Mouse (Mus musculus) heart, postnatal 36 days (tissue): ENCODE results near the gene Adam21. TPM values are rescaled to one million over a fixed set of nuclear protein-coding genes. Genes with fewer than 3 reads are reported as not detected.
"Not testable (repeated sequence)": the region's sequence is repeated elsewhere in the genome, so short reads cannot be mapped to it uniquely, and the experiment has no call there.

Source experiments
- DNase-seq, 2 experiments: peaks; one replicate each; pipeline ENCODE4 v3.0.0; 2021 to 2022
- intact Hi-C: fragments of 180-260 bp; cut with DNase I; formaldehyde crosslinking; loops from one replicate; pipeline ENCODE4 v1.15.1; 2025
- total RNA-seq, 2 experiments: library from RNA; stranded (reverse); gene quantifications; 2 replicates each; pipeline ENCODE4 v1.2.3; 2021

Adam21 gene
- not detected for total RNA-seq

GRCm38 (mm10) chr12:81568374-81568773, at the start of gene Adam21:
Gene Adam21, minus strand, starts transcription at chr12:81568474.
- DNase-seq: no peak
- intact Hi-C loops: no loop called here

GRCm38 (mm10) chr12:81616980-81617379, 48.7 kb upstream of the Adam21 start:
- intact Hi-C loops: no loop called here
- no peak for DNase-seq

GRCm38 (mm10) chr12:81615807-81616206, 47.5 kb upstream of the Adam21 start:
- no peak for DNase-seq
- intact Hi-C loops: no loop called here

DNA sequence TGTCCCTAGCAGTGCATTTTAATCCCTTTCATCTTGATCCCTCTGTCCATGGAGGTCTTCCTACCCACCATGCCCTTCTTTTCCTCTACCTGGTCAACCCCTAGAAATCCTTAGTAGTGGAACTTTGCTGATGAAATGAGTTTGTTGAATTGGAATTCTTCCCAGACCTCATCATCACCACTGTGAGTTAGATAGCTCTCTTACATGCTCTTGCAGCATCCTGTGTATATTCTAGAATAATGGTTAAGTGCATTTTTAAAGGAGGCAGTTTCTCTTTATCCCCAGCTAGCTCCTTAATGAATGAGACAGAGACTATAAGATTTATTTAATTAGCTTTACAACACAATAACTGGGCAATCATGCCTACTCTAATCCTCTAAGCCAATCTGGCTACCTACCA, 41.2 kb upstream of the Adam21 start:
- intact Hi-C loops: no loop called here

DNA sequence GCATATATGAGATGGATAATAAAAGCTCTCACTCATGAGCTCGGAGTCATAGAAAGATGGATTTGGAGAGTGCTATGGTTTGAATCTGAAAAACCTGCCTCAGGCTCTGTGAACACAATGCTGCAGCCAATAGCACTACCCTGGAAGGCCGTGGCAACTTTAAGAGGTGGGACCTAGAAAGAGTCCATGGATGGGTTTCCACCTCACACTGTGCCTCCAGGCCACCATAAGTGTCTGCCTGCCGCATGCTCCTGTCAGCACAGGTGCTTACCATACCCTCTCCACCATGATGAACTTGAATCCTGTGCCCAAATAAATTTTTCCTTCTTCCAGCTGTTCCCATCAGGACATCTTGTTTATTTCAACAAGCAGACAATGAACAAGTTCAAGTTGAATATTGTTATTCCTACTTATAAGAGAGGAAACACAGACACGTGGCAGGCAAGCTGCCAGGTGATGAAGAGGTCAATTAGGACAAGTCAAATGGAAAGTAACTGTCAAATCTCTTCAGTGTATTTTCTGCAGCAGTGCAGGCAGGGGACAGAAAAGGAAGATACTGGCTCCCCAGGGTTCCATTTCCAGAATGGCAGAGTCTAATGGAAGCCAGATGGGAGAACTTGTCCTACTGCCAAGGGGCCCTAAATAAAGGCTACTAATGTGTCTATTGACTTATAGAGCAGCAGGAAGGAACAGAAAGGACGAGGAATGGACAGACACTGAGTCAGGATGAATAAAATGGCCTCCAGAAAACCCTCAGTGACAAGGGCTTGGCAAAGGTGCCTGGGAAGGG, 36.9 kb upstream of the Adam21 start:
- DNase-seq: no peak
- intact Hi-C loops: no loop called here

More for the DNA sequence above, 41.2 kb upstream of the Adam21 start:
- DNase-seq: no peak

- DNase-seq: no peak
- intact Hi-C loops: no loop called here
Observed at GRCm38 (mm10) chr12:81596547-81597262, 28.4 kb upstream of the Adam21 start.

- peak; percentile 91 for DNase-seq
- intact Hi-C loops: loop anchor here (2.0 kb wide), 1 partner anchor 110 kb away; the partner anchor contains the start of gene Cox16
Observed at GRCm38 (mm10) chr12:81594902-81595671, 26.8 kb upstream of the Adam21 start, which contains the start of gene Med6. Gene Med6, minus strand, starts transcription at chr12:81595008.

- DNase-seq: no peak
- intact Hi-C loops: no loop called here
Observed at GRCm38 (mm10) chr12:81567931-81568330, 343 bp downstream of the Adam21 start.

GRCm38 (mm10) chr12:81564173-81564572, 4.1 kb downstream of the Adam21 start:
- intact Hi-C loops: no loop called here
- DNase-seq: no peak

- DNase-seq: no peak
- intact Hi-C loops: no loop called here
Observed at GRCm38 (mm10) chr12:81549286-81549685, 19.0 kb downstream of the Adam21 start.

- DNase-seq: no peak
Observed at GRCm38 (mm10) chr12:81547163-81547562, 21.1 kb downstream of the Adam21 start.

GRCm38 (mm10) chr12:81533029-81533419, 35.2 kb downstream of the Adam21 start:
- no peak for DNase-seq
- intact Hi-C loops: loop anchor here (2.0 kb wide), 1 partner anchor 48 kb away; the partner anchor contains the start of gene Cox16

More at GRCm38 (mm10) chr12:81547163-81547562, 21.1 kb downstream of the Adam21 start:
- intact Hi-C loops: no loop called here

- peak; percentile 79 to 81 for DNase-seq
- intact Hi-C loops: loop anchor here (2.0 kb wide), 1 partner anchor 48 kb away; the partner anchor contains the start of gene Cox16
Observed at GRCm38 (mm10) chr12:81532316-81533028, 35.8 kb downstream of the Adam21 start, which contains the start of the genes Gm20498 and Synj2bp. Gene Gm20498, minus strand, starts transcription at chr12:81532905. Gene Synj2bp, minus strand, starts transcription at chr12:81532911.

DNA sequence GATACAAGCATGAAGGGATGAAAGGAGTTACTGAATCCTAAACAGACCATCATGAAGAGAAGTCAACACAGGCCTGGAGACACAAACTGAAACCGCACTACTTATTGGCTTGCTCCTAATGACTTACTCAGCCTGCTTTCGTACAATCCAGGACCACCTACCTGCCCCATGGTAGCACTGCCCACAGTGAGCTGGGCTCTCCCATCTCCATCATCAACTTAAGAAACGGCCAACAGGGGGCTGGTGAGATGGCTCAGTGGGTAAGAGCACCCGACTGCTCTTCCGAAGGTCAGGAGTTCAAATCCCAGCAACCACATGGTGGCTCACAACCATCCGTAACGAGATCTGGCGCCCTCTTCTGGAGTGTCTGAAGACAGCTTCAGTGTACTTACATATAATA, 37.7 kb downstream of the Adam21 start:
- intact Hi-C loops, DNase-seq: not testable (repeated sequence)

Other genes with a start within 250 kb of the Adam21 start
- under 1 TPM in 1 of 2 experiments, not detected in 1; 0.22 TPM for gene Slc8a3, start 235.3 kb downstream of the Adam21 start, total RNA-seq
- under 1 TPM; 0.49 to 0.80 TPM for gene Gm4787, start 189.0 kb downstream of the Adam21 start, total RNA-seq
- under 1 TPM; 0.56 to 0.62 TPM for gene Adam4, start 146.5 kb downstream of the Adam21 start, total RNA-seq
- 10 to 100 TPM; 59.6 to 64.3 TPM for gene Cox16, start 83.3 kb downstream of the Adam21 start, total RNA-seq
- 10 to 100 TPM; 45.2 to 49.7 TPM for gene Gm20498, start 35.6 kb downstream of the Adam21 start, total RNA-seq
- 10 to 100 TPM; 45.5 to 47.8 TPM for gene Synj2bp, start 35.6 kb downstream of the Adam21 start, total RNA-seq
- gene Med6, start 26.5 kb upstream of the Adam21 start, total RNA-seq: 10 to 100 TPM; 13.5 to 16.4 TPM
- 1 to 10 TPM; 2.3 to 2.5 TPM for gene Ttc9, start 62.8 kb upstream of the Adam21 start, total RNA-seq
- gene Map3k9, start 212.7 kb upstream of the Adam21 start, total RNA-seq: under 1 TPM; 0.22 TPM